Mouse (Mus musculus) testis, adult 2 months (tissue): ENCODE results near the gene Mypn. TPM values are rescaled to one million over a fixed set of nuclear protein-coding genes. Genes with fewer than 3 reads are reported as not detected.

ENCODE experiments used
- H3K27ac ChIP-seq: fragments of 200-500 bp; 2 replicates; pipeline ENCODE4 v1.5.1; 2012; ENCODE audit warnings: low read depth, low read length; ENCODE audit not compliant: control insufficient read depth, insufficient read depth
- H3K27me3 ChIP-seq: fragments of 200-500 bp; 2 replicates; pipeline ENCODE4 v1.6.1; 2012; ENCODE audit warnings: mild to moderate bottlenecking, low read length, moderate library complexity; ENCODE audit not compliant: control insufficient read depth, insufficient read depth
- H3K36me3 ChIP-seq: fragments of 200-500 bp; 2 replicates; pipeline ENCODE4 v1.6.1; 2012; ENCODE audit warnings: mild to moderate bottlenecking, low read length; ENCODE audit not compliant: control insufficient read depth, insufficient read depth
- H3K4me1 ChIP-seq: fragments of 200-500 bp; 2 replicates; pipeline ENCODE4 v1.6.1; 2012; ENCODE audit warnings: low read length; ENCODE audit not compliant: control insufficient read depth, insufficient read depth
- H3K4me3 ChIP-seq: fragments of 200-500 bp; 2 replicates; pipeline ENCODE4 v1.5.1; 2012; ENCODE audit warnings: low read depth, mild to moderate bottlenecking, low read length, moderate library complexity, mixed read lengths; ENCODE audit not compliant: control insufficient read depth
- CTCF ChIP-seq: fragments of 200-500 bp; IDR thresholded peaks from 2 replicates; pipeline ENCODE4 v1.5.1; 2012; ENCODE audit warnings: low read depth, mild to moderate bottlenecking, inconsistent platforms, low read length, moderate library complexity; ENCODE audit not compliant: control insufficient read depth, insufficient read depth, insufficient replicate concordance
- POLR2A ChIP-seq: fragments of 200-500 bp; IDR thresholded peaks from 2 replicates; pipeline ENCODE4 v1.6.1; 2012; ENCODE audit warnings: low read depth, mild to moderate bottlenecking, inconsistent platforms, low read length, moderate library complexity; ENCODE audit not compliant: control insufficient read depth
- polyA plus RNA-seq: library from polyadenylated mRNA; depleted of rRNA; stranded (reverse); fragments of >200 nt; gene quantifications from 2 replicates; pipeline ENCODE4 v1.2.3, GENCODE M21; 2012

The Mypn gene
- polyA plus RNA-seq, 1 experiment, result 3.2 TPM

DNA sequence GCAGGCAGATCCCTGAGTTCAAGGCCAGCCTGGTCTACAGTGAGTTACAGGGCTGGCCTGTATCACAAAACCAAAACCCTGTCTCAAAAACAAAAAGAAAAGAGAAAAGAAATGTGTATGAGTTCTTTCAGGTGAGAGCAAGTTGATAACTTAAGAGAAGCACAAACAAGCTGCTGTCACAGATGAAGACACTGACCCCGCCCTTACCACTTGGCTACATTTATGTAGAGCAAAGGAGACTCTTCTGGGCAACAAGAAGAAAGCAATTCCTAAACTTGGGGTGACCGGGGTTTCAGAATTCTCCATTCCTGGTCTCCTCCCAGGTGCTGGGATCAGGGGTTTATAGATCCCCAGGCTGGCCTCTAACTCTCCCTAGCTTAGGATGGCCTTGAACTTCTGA lies 25.4 kb downstream of the Mypn start:
- H3K4me3 ChIP-seq, result no peak overlapping the region
- H3K27me3 ChIP-seq, result no peaks in the 10 kb centered on the region
- H3K36me3 ChIP-seq, result no peaks in the 10 kb centered on the region
- peaks cover 3% of the 10 kb centered on the region; the same call in 1 of the 2 replicates for H3K4me1 ChIP-seq
- no peak overlapping the region for H3K27ac ChIP-seq
- TF ChIP-seq POLR2A, result no peak
- TF ChIP-seq CTCF, result no peak

DNA sequence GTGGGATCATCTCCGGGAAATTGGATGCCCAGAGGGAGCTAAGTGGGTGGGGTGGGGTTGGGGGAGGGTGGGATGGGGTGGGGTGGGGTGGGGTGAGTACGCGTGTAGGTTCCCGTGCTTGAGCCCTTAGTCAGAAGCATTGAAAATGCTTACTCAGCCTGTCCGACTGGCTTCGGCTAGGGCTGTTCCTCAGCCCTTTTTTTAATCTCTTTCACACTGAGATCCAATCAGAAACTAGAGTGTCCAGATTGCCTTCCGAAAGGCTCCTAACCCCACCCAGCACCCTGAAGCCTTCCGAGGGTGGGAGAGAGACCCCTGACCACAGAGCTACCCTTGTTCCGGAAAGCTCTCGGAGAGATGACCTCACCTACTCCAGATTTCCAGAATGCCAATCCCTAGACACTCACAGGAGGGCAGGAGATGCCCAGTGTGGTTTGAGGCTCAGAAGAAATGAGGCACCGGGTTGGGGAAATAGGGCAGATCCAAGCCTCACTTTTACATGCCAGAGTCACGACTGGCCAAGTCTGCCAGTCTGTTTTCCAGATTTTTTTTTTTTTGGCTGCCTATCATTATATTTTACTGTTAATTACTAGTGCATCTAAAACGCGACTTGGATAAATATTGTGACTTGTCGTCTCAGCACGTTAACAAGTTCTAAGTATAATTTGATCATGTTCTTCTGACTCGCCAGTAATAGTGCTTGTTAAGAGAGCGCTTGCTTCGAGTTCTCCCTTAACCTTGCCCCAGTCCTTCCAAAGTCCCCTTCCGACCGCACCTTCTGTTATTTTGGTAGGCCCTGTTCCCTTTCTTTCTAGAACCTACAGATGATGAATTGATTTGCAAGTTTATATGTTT lies 26.2 kb downstream of the Mypn start:
- Histone ChIP-seq H3K36me3 (no peaks in the 10 kb centered on the region), H3K27ac (no peak overlapping the region), H3K27me3 (no peaks in the 10 kb centered on the region), H3K4me1 (peaks cover 3% of the 10 kb centered on the region; the same call in 1 of the 2 replicates), H3K4me3 (no peak overlapping the region)
- TF ChIP-seq POLR2A (no peak), CTCF (no peak)

- no peaks in the 10 kb centered on the region for H3K27me3 ChIP-seq
- no peak overlapping the region for H3K4me3 ChIP-seq
- peaks cover 3% of the 10 kb centered on the region; the same call in 1 of the 2 replicates for H3K4me1 ChIP-seq
- H3K27ac ChIP-seq, result no peak overlapping the region
- TF ChIP-seq CTCF (no peak), POLR2A (no peak)
- H3K36me3 ChIP-seq, result no peaks in the 10 kb centered on the region
Observed at GRCm38 (mm10) chr10:63176471-63176931, 27.3 kb downstream of the Mypn start.

GRCm38 (mm10) chr10:63172089-63172488 lies 31.7 kb downstream of the Mypn start:
- no peak overlapping the region for H3K4me3 ChIP-seq
- no peak overlapping the region for H3K27ac ChIP-seq
- no peaks in the 10 kb centered on the region for H3K27me3 ChIP-seq
- TF ChIP-seq POLR2A, result no peak
- no peak for TF ChIP-seq CTCF
- no peaks in the 10 kb centered on the region for H3K36me3 ChIP-seq
- H3K4me1 ChIP-seq, result no peaks in the 10 kb centered on the region

DNA sequence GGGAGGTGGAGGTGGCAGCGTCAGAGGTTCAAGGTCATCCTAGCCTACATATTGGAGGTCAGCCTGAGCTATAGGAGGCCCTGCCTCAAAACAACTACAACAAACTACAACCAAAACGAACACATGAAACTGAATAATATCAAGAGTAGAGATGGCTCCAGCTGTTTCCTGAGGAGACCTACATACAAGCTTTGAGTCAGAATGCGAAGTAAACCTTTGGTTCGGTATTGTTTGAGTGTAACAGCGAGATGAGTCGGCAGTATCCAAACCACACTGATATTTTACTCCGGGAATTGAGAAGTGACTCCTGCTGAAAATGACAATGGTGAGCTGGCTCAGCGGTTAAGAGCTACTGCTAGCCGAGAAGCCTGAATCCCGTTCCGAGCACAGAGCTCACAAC lies 34.2 kb downstream of the Mypn start:
- TF ChIP-seq CTCF (no peak), POLR2A (no peak)
- no peak overlapping the region for H3K4me3 ChIP-seq
- no peaks in the 10 kb centered on the region for H3K36me3 ChIP-seq
- no peaks in the 10 kb centered on the region for H3K27me3 ChIP-seq
- no peak overlapping the region for H3K27ac ChIP-seq
- no peaks in the 10 kb centered on the region for H3K4me1 ChIP-seq

GRCm38 (mm10) chr10:63168124-63168523 lies 35.6 kb downstream of the Mypn start:
- Histone ChIP-seq H3K4me3 (no peak overlapping the region), H3K27me3 (no peaks in the 10 kb centered on the region), H3K4me1 (no peaks in the 10 kb centered on the region), H3K36me3 (no peaks in the 10 kb centered on the region), H3K27ac (no peak overlapping the region)
- TF ChIP-seq CTCF (no peak), POLR2A (no peak)

GRCm38 (mm10) chr10:63167241-63167995 lies 36.3 kb downstream of the Mypn start:
- no peaks in the 10 kb centered on the region for H3K4me1 ChIP-seq
- no peaks in the 10 kb centered on the region for H3K36me3 ChIP-seq
- H3K4me3 ChIP-seq, result no peak overlapping the region
- H3K27ac ChIP-seq, result no peak overlapping the region
- no peaks in the 10 kb centered on the region for H3K27me3 ChIP-seq
- TF ChIP-seq CTCF, result no peak
- no peak for TF ChIP-seq POLR2A
